Mouse (Mus musculus) C2C12 (cell line): ENCODE measurements around the gene Elk4. TPM values are rescaled to one million over a fixed set of nuclear protein-coding genes. Genes with fewer than 3 reads are reported as not detected.

Experiments used
- H3K27me3 ChIP-seq: one replicate; pipeline ENCODE4 v1.6.1; 2011; ENCODE audit not compliant: control insufficient read depth, insufficient read depth, insufficient read length
- H3K36me3 ChIP-seq: one replicate; pipeline ENCODE4 v1.6.1; 2011; ENCODE audit not compliant: control insufficient read depth, insufficient read depth
- H3K4me3 ChIP-seq: one replicate; pipeline ENCODE4 v1.5.1; 2011; ENCODE audit warnings: mild to moderate bottlenecking, control low read depth; ENCODE audit not compliant: poor library complexity, insufficient read depth, severe bottlenecking
- H3K79me2 ChIP-seq: one replicate; pipeline ENCODE4 v1.6.1; 2011; ENCODE audit not compliant: control insufficient read depth, insufficient read depth
- H3K79me3 ChIP-seq: one replicate; pipeline ENCODE4 v1.6.1; 2011; ENCODE audit warnings: low read depth, control low read depth
- H3ac ChIP-seq: one replicate; pipeline ENCODE3; 2011; ENCODE audit warnings: low read depth; ENCODE audit not compliant: control insufficient read depth, insufficient read length
- CEBPB ChIP-seq: IDR thresholded peaks from one replicate; pipeline ENCODE4 v1.6.1; 2011; ENCODE audit warnings: low read depth, mild to moderate bottlenecking, control low read depth, moderate library complexity
- CTCF ChIP-seq: IDR thresholded peaks from one replicate; pipeline ENCODE4 v1.5.1; 2011; ENCODE audit not compliant: control insufficient read depth, insufficient read depth, insufficient read length
- FOSL1 ChIP-seq: IDR thresholded peaks from one replicate; pipeline ENCODE4 v1.8.0; 2011; ENCODE audit warnings: mild to moderate bottlenecking, low read length; ENCODE audit not compliant: poor library complexity, insufficient read depth, severe bottlenecking
- MAX ChIP-seq: IDR thresholded peaks from one replicate; pipeline ENCODE4 v1.6.1; 2011; ENCODE audit warnings: mild to moderate bottlenecking, control low read depth
- MYOD1 ChIP-seq: IDR thresholded peaks from one replicate; pipeline ENCODE4 v1.6.1; 2011; ENCODE audit warnings: low read depth; ENCODE audit not compliant: control insufficient read depth, insufficient read length
- MYOG ChIP-seq: IDR thresholded peaks from one replicate; pipeline ENCODE4 v1.6.1; 2011; ENCODE audit not compliant: control insufficient read depth, insufficient read length; ENCODE audit errors: extremely low read depth
- USF1 ChIP-seq: IDR thresholded peaks from one replicate; pipeline ENCODE4 v1.6.1; 2011; ENCODE audit warnings: low read depth, mild to moderate bottlenecking, control low read depth, moderate library complexity
- polyA plus RNA-seq: library from polyadenylated mRNA; unstranded; fragments of >200 nt; fragmentation: generic; extraction: Trizol; gene quantifications from one replicate; pipeline ENCODE4 v1.2.1, GENCODE M21; 2012; ENCODE audit warnings: missing spikeins

The Elk4 gene
- polyA plus RNA-seq, 1 experiment, result 11.9 TPM

- H3K79me3 ChIP-seq, result no peaks in the 10 kb centered on the region
- H3K27me3 ChIP-seq, result no peaks in the 10 kb centered on the region
- no peak for TF ChIP-seq MAX
- no peak for TF ChIP-seq MYOD1
- TF ChIP-seq USF1, result no peak
- TF ChIP-seq CTCF, result no peak
- no peak for TF ChIP-seq MYOG
- no peak for TF ChIP-seq FOSL1
- no peak for TF ChIP-seq CEBPB
- H3K4me3 ChIP-seq, result no peak overlapping the region
- no peaks in the 10 kb centered on the region for H3K79me2 ChIP-seq
- no peak overlapping the region for H3ac ChIP-seq
- H3K36me3 ChIP-seq, result no peaks in the 10 kb centered on the region
Measured at GRCm38 (mm10) chr1:132043759-132044158, 36.4 kb downstream of the Elk4 start.

GRCm38 (mm10) chr1:132046143-132046735 is 38.8 kb downstream of the Elk4 start:
- no peaks in the 10 kb centered on the region for H3K27me3 ChIP-seq
- TF ChIP-seq USF1, result no peak
- no peak for TF ChIP-seq CEBPB
- TF ChIP-seq MYOD1, result no peak
- no peak for TF ChIP-seq MYOG
- TF ChIP-seq CTCF, result peak; percentile 91
- peak; percentile 16 for TF ChIP-seq MAX
- H3K4me3 ChIP-seq, result no peak overlapping the region
- H3K36me3 ChIP-seq, result no peaks in the 10 kb centered on the region
- H3K79me3 ChIP-seq, result no peaks in the 10 kb centered on the region
- H3K79me2 ChIP-seq, result no peaks in the 10 kb centered on the region
- no peak overlapping the region for H3ac ChIP-seq

- H3K36me3 ChIP-seq, result no peaks in the 10 kb centered on the region
- peaks cover 3% of the 10 kb centered on the region for H3K27me3 ChIP-seq
- no peaks in the 10 kb centered on the region for H3K79me2 ChIP-seq
- no peak overlapping the region for H3ac ChIP-seq
- no peak for TF ChIP-seq USF1
- no peak for TF ChIP-seq MAX
- no peak for TF ChIP-seq MYOD1
- TF ChIP-seq MYOG, result no peak
- no peak for TF ChIP-seq CTCF
- TF ChIP-seq CEBPB, result no peak
- TF ChIP-seq FOSL1, result no peak
- no peak overlapping the region for H3K4me3 ChIP-seq
- H3K79me3 ChIP-seq, result no peaks in the 10 kb centered on the region
Measured at GRCm38 (mm10) chr1:132051746-132052145, 44.3 kb downstream of the Elk4 start.

- H3K36me3 ChIP-seq, result no peaks in the 10 kb centered on the region
- TF ChIP-seq FOSL1 (no peak), USF1 (no peak), CEBPB (no peak), MAX (no peak), CTCF (no peak), MYOD1 (no peak), MYOG (no peak)
- H3K4me3 ChIP-seq, result no peak overlapping the region
- H3K79me2 ChIP-seq, result no peaks in the 10 kb centered on the region
- peaks cover 9% of the 10 kb centered on the region for H3K27me3 ChIP-seq
- H3K79me3 ChIP-seq, result no peaks in the 10 kb centered on the region
- no peak overlapping the region for H3ac ChIP-seq
Measured at GRCm38 (mm10) chr1:132054387-132054786, 47.0 kb downstream of the Elk4 start.

GRCm38 (mm10) chr1:132055054-132055664 is 47.8 kb downstream of the Elk4 start:
- peaks cover 13% of the 10 kb centered on the region for H3K27me3 ChIP-seq
- no peaks in the 10 kb centered on the region for H3K36me3 ChIP-seq
- no peak overlapping the region for H3K4me3 ChIP-seq
- no peaks in the 10 kb centered on the region for H3K79me3 ChIP-seq
- H3ac ChIP-seq, result no peak overlapping the region
- H3K79me2 ChIP-seq, result no peaks in the 10 kb centered on the region
- TF ChIP-seq FOSL1 (no peak), MAX (no peak), MYOD1 (no peak), USF1 (no peak), CTCF (no peak), MYOG (no peak), CEBPB (no peak)
